Mouse (Mus musculus): ENCODE results near the gene Dlec1. TPM values are rescaled to one million over a fixed set of nuclear protein-coding genes. Genes with fewer than 3 reads are reported as not detected.
A peak's percentile ranks its signal among the peaks of the same experiment; 100 is the strongest.

Gene Dlec1
- polyA plus RNA-seq, 1 experiment from 2014 or later: 0.06 TPM

DNA sequence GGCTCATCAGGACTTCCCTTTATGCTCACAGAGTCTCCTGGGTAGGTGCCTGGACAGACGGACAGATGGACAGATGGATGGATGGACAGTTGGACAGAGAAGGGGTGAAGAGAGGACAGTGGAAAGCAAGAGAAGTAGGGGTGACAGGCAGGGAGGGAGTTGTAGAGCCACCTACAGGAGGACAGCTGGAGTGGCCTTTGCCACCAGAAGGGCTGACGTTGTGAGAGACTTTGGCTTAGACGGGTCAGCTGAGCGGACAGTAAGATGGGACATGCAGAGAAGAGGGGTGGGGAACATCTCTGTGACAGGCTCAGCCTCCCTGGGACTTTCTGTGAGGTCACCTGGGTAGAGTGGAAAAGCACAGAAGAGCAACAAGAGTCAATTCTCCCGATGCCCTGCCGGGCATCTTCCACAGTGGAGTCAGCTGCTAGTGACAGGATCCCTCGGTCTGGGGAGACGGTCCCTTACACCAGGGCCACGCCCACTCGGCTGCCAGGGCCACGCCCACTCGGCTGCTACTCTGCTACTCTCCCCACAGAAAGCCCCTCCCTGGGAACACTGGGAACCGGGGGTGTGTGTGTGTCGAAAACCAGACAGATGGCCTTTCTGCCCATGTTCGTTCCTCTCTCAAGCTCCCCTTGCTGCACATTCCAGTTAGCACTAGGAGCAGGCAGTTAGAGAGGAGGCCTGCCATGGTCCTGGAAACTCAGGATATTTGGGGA is 1.9 kb upstream of the Dlec1 start:
- no peak overlapping the region for H3K4me3 ChIP-seq (ENCODE audit: inconsistent target)
- no peaks in the 10 kb centered on the region for H3K79me2 ChIP-seq (ENCODE audit: inconsistent target)
- H3K36me3 ChIP-seq (ENCODE audit: inconsistent target): no peaks in the 10 kb centered on the region
- WGBS (ENCODE audit: missing documents): 29% methylated on average over 15 of the region's 15 CpGs
- H3K27ac ChIP-seq: no peak overlapping the region

GRCm38 (mm10) chr9:119102783-119103113 is 470 bp downstream of the Dlec1 start:
- H3K36me3 ChIP-seq (ENCODE audit: inconsistent target): no peaks in the 10 kb centered on the region
- 2% methylated on average over 19 of the region's 19 CpGs for WGBS (ENCODE audit: missing documents)
- no peaks in the 10 kb centered on the region for H3K79me2 ChIP-seq (ENCODE audit: inconsistent target)
- no peak overlapping the region for H3K27ac ChIP-seq
- H3K4me3 ChIP-seq (ENCODE audit: inconsistent target): peak overlapping the region; percentile 47

- Histone ChIP-seq H3K36me3 (ENCODE audit: inconsistent target) (no peaks in the 10 kb centered on the region), H3K4me3 (ENCODE audit: inconsistent target) (no peak overlapping the region), H3K79me2 (ENCODE audit: inconsistent target) (no peaks in the 10 kb centered on the region), H3K27ac (no peak overlapping the region)
- 77% methylated on average over 4 of the region's 4 CpGs for WGBS (ENCODE audit: missing documents)
Measured at GRCm38 (mm10) chr9:119107566-119107965, 5.3 kb downstream of the Dlec1 start.

DNA sequence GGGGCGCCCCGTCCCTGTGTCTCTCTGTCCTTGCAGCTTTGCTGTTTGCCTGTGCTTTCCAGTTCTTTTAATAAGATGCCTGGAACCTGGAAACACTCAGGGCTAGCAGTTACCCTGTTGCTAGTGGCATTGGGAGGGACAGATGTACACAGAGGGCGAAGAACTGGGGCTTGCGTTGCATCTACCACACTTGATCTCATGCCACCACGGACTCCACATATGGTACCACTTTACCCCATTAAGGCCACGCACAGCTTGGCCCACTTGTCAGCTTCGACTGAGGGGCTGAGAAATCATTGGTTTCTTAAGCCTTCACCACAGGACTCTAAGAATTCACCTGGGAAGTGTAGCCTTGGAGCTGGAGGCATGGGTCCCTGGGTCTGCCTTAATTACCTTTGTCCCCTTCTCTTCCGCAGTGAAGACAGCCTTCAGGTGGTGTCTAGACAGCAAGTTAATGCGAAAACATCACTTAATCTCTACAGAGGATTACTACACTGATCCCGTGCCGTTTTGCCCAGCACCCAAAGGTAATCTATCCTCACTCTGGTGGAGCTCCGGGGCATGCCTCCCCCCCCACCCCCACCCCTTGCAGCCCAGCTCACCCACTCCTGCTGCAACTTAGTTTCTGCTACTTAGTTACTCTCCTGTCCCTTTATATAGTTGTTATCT is 7.5 kb downstream of the Dlec1 start:
- no peak overlapping the region for H3K27ac ChIP-seq
- no peaks in the 10 kb centered on the region for H3K79me2 ChIP-seq (ENCODE audit: inconsistent target)
- 86% methylated on average over 12 of the region's 12 CpGs for WGBS (ENCODE audit: missing documents)

GRCm38 (mm10) chr9:119110640-119111039 is 8.4 kb downstream of the Dlec1 start:
- Histone ChIP-seq H3K27ac (no peak overlapping the region), H3K36me3 (ENCODE audit: inconsistent target) (no peaks in the 10 kb centered on the region), H3K4me3 (ENCODE audit: inconsistent target) (no peak overlapping the region), H3K79me2 (ENCODE audit: inconsistent target) (no peaks in the 10 kb centered on the region)
- 88% methylated on average over 3 of the region's 3 CpGs for WGBS (ENCODE audit: missing documents)

More for the DNA sequence above, 7.5 kb downstream of the Dlec1 start:
- Histone ChIP-seq H3K36me3 (ENCODE audit: inconsistent target) (no peaks in the 10 kb centered on the region), H3K4me3 (ENCODE audit: inconsistent target) (no peak overlapping the region)

DNA sequence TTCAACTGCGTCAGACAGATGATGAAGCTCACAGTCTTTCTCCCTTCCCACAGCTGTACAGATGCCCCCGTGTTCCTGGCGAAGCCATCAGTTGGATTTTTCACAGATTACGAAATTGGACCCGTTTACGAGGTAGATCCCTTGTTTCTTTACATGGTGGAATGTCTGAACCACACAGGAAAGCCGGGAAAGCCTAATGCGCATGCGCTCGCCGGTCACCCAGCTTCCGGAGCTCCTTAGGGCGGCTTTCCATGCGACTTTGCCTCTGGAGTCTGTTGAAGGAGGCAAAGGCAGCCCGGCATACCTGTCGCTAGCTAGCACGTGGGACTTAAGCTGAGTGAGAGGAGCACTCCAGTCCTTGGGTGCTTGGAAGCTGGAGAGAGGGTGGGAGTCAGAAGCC is 12.6 kb downstream of the Dlec1 start:
- no peak overlapping the region for H3K27ac ChIP-seq
- H3K79me2 ChIP-seq (ENCODE audit: inconsistent target): no peaks in the 10 kb centered on the region
- H3K36me3 ChIP-seq (ENCODE audit: inconsistent target): no peaks in the 10 kb centered on the region
- no peak overlapping the region for H3K4me3 ChIP-seq (ENCODE audit: inconsistent target)
- 88% methylated on average over 17 of the region's 17 CpGs for WGBS (ENCODE audit: missing documents)

GRCm38 (mm10) chr9:119119409-119120167 is 17.3 kb downstream of the Dlec1 start:
- Histone ChIP-seq H3K79me2 (ENCODE audit: inconsistent target) (no peaks in the 10 kb centered on the region), H3K36me3 (ENCODE audit: inconsistent target) (no peaks in the 10 kb centered on the region), H3K4me3 (ENCODE audit: inconsistent target) (no peak overlapping the region), H3K27ac (no peak overlapping the region)
- WGBS (ENCODE audit: missing documents): 89% methylated on average over 18 of the region's 19 CpGs

- Histone ChIP-seq H3K79me2 (ENCODE audit: inconsistent target) (no peaks in the 10 kb centered on the region), H3K4me3 (ENCODE audit: inconsistent target) (no peak overlapping the region), H3K27ac (no peak overlapping the region), H3K36me3 (ENCODE audit: inconsistent target) (no peaks in the 10 kb centered on the region)
- 96% methylated on average over 2 of the region's 3 CpGs for WGBS (ENCODE audit: missing documents)
Measured at GRCm38 (mm10) chr9:119120168-119120560, 17.9 kb downstream of the Dlec1 start.

DNA sequence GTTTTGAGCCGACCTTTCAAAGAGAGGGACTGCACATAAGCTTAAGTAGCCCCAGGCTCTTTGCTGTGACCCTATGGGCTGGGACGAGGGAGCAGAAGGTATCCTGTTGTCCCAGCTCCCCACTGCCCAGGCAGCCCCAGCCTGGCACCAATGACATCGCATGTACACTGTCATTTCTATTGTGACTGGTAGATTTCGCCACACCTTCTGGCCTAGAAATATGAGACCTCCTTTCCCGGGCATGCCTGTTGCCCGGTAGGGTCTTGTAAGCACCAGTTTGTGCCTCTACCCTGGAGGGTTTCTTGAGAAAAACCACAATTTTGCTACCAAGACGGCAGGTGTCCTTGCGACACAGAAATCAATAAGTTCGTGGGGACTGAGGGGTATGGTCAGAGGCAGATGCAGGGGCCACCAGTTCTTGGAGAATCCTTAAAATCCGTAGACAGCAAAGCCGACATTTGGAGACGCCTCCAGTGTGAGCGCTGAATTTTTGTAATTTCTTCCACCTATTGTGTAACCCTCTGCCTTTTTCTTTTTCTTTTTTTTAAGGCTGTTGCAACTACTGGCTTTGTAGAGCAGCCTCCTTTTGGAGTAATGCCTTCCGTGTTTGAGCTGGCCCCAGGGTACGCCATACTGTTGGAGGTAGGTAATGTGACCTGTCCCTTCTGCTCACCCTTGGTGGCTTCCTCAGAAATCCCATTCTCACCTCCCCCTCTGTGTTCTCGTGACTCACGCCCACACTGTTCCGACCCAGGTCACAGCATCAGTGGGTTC is 20.5 kb downstream of the Dlec1 start:
- H3K4me3 ChIP-seq (ENCODE audit: inconsistent target): no peak overlapping the region
- no peaks in the 10 kb centered on the region for H3K36me3 ChIP-seq (ENCODE audit: inconsistent target)
- no peak overlapping the region for H3K27ac ChIP-seq
- WGBS (ENCODE audit: missing documents): 74% methylated on average over 18 of the region's 18 CpGs
- no peaks in the 10 kb centered on the region for H3K79me2 ChIP-seq (ENCODE audit: inconsistent target)

DNA sequence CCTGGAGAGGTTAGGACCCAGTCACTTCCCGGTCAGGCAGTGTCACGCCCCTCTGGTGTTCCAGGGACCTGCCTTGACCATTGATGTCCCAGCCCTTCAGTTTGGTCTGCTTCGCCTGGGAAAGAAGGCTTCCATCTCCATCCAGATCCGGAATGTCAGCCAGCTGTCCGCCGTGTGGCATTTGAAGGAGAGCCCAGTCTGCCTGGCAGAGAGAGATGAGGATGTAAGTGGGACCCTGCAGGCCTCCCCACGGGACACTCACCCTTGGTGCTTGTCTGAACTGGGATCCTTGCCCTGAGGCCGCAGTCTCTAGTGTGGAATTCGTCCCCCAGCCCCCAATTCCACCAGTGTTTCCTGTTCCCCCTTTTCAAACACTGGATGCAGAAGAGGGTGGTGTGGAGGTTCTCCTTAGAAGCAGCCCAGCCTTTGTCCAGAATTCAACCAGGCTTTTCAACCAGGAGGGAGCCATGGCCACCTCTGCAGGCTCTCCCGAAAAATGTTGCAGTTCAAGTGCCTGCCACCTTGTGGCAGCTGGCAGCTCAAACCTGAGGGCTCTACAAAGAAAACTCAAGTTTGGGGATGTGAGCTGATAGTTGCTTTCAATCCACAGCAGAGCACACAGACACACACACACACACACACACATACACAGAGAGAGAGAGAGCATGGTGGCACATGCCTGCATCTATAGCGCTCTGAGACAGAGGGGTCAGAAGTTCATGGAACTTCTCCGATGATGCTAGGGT is 26.3 kb downstream of the Dlec1 start:
- Histone ChIP-seq H3K27ac (no peak overlapping the region), H3K36me3 (ENCODE audit: inconsistent target) (no peaks in the 10 kb centered on the region), H3K4me3 (ENCODE audit: inconsistent target) (no peak overlapping the region), H3K79me2 (ENCODE audit: inconsistent target) (no peaks in the 10 kb centered on the region)
- 85% methylated on average over 11 of the region's 12 CpGs for WGBS (ENCODE audit: missing documents)

GRCm38 (mm10) chr9:119130692-119131091 is 28.4 kb downstream of the Dlec1 start:
- WGBS (ENCODE audit: missing documents): 48% methylated on average over 5 of the region's 5 CpGs
- Histone ChIP-seq H3K4me3 (ENCODE audit: inconsistent target) (no peak overlapping the region), H3K27ac (no peak overlapping the region), H3K79me2 (ENCODE audit: inconsistent target) (no peaks in the 10 kb centered on the region), H3K36me3 (ENCODE audit: inconsistent target) (no peaks in the 10 kb centered on the region)

DNA sequence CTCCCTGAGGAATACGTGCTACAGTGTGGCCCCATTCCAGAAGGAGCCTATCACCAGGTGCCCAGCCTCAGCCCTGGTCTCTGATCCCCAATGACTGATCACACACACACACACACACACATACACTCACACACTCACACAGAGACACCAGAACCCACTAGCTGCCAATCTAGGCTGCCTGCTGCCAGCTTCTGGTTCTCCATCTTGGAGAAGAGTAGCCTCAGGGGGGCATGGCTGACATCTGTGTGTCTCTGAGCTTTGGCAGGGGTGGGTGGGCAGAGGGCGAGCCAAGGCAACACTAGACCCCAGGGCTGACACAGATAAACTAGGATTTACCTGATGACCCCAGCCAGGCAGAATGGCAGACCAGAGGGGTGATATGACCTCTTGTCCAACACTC is 36.6 kb downstream of the Dlec1 start:
- 78% methylated on average over 2 of the region's 2 CpGs for WGBS (ENCODE audit: missing documents)
- H3K27ac ChIP-seq: no peak overlapping the region

GRCm38 (mm10) chr9:119142066-119142465 is 39.8 kb downstream of the Dlec1 start:
- Histone ChIP-seq H3K36me3 (ENCODE audit: inconsistent target) (no peaks in the 10 kb centered on the region), H3K79me2 (ENCODE audit: inconsistent target) (no peaks in the 10 kb centered on the region), H3K27ac (no peak overlapping the region), H3K4me3 (ENCODE audit: inconsistent target) (no peak overlapping the region)
- WGBS (ENCODE audit: missing documents): 95% methylated on average over 5 of the region's 5 CpGs

More for the DNA sequence above, 36.6 kb downstream of the Dlec1 start:
- H3K4me3 ChIP-seq (ENCODE audit: inconsistent target): no peak overlapping the region
- H3K36me3 ChIP-seq (ENCODE audit: inconsistent target): no peaks in the 10 kb centered on the region
- no peaks in the 10 kb centered on the region for H3K79me2 ChIP-seq (ENCODE audit: inconsistent target)

GRCm38 (mm10) chr9:119143372-119143771 is 41.1 kb downstream of the Dlec1 start:
- H3K79me2 ChIP-seq (ENCODE audit: inconsistent target): no peaks in the 10 kb centered on the region
- WGBS (ENCODE audit: missing documents): 79% methylated on average over 9 of the region's 9 CpGs
- no peak overlapping the region for H3K27ac ChIP-seq
- H3K4me3 ChIP-seq (ENCODE audit: inconsistent target): no peak overlapping the region
- H3K36me3 ChIP-seq (ENCODE audit: inconsistent target): no peaks in the 10 kb centered on the region
